Mouse (Mus musculus): Measurements from ENCODE around the gene Map3k4. TPM values are rescaled to one million over a fixed set of nuclear protein-coding genes. Genes with fewer than 3 reads are reported as not detected.

The Map3k4 gene
- total and polyA plus RNA-seq, 3 experiments = 12.7 to 22.6 (median 20.9) TPM

DNA sequence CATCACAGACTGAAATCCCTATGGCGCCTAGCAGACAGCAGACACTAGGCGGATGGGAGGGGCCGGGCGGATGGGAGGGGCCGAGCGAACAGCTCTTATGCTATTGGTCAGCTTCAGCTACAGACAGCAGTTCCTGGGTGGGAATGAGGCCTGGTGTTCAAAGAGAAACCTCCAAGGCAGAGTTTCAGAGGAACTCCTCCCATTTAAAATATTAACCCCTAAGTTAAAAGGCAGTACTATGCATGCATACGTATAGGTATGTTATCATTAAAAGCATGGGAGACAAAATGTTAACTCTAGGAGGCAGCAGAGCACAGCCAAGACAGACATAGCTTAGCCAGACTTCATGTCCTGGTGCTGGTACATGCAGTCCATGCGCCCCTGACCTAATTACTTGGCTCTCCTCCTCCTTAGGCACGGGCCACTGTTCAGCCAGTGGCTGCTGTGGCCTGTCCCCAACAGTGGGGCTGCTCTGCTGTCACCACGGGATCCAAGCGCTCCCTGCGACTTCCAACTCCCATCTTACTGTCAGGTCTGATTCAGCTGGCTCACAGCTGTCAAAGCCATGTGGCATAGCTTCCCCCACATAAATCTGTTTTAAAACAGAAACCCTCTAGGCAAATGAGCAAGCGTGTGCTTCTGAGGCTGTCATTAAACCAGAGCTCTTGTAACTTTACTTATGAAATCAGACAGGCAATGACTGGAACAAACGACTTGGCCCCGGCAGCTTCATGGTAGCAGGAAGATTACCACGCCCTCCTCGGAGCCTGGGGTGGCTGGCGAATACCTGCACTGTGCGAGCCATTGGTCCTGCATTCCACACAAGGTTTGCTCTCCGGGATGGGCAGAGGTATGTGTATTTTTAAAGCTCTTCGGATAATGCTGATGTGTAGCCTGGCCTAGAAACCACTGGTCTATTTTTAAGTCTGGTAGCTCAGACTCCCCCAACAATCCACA is 52.3 kb downstream of the Map3k4 start (continued):
- TF ChIP-seq POLR2A (IDR thresholded peaks at IDR 0.05; ENCODE audit: low read depth, low read length) (no peak), TBP (conservative IDR thresholded peaks at IDR 0.05; ENCODE audit: low read depth, low read length) (no peak), JUN (IDR thresholded peaks at IDR 0.05; ENCODE audit: insufficient read depth, low read depth, low read length) (no peak), NRF1 (IDR thresholded peaks at IDR 0.05; ENCODE audit: low read depth, low read length) (no peak), EP300 (IDR thresholded peaks at IDR 0.05; ENCODE audit: low read length) (no peak), NELFE (IDR thresholded peaks at IDR 0.05; ENCODE audit: low read depth, low read length) (no peak), ELF1 (IDR thresholded peaks at IDR 0.05; ENCODE audit: low read depth, low read length) (no peak), MAX (IDR thresholded peaks at IDR 0.05; ENCODE audit: low read length) (peak; percentile 90), ZKSCAN1 (IDR thresholded peaks at IDR 0.05; ENCODE audit: borderline replicate concordance, low read depth, low read length) (no peak), SMC3 (IDR thresholded peaks at IDR 0.05; ENCODE audit: low read depth, low read length) (peak; percentile 33), CHD2 (IDR thresholded peaks at IDR 0.05; ENCODE audit: low read length) (no peak), UBTF (IDR thresholded peaks at IDR 0.05; ENCODE audit: low read depth, low read length) (no peak)

DNA sequence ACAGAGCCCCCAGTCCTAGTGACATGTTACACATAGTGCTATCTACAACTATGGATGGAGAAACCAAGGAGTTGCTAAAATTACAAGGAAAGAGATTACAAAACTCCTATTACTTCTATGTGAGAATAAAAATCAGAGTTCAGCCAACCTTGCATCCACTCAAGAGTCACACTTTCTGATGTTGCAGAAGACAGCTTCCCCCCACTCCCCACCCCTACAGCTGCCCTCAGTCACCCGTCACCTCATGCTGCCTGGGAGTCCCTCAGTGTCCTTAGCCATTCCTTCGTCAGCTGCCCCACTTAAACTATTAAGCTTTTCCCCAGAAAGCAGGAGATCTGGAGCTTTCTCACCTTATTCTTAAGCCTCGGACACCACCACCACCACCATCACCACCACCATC is 54.3 kb downstream of the Map3k4 start:
- peaks cover 13 to 63% of the 10 kb centered on the region in 2 experiments for H3K36me3 ChIP-seq (replicated peaks in 1 of 2; ENCODE audit: control insufficient read depth in 1 of 2, insufficient read depth in 1 of 2, low read length in 1 of 2)
- no peaks in the 10 kb centered on the region for H3K27me3 ChIP-seq (replicated peaks)
- no peak for DNase-seq (ENCODE audit: extremely low read depth)
- H3K4me3 ChIP-seq (replicated peaks in 1 of 3; ENCODE audit: low read depth in 2 of 3, low read length in 2 of 3, poor library complexity in 1 of 3) = no peak overlapping the region
- in situ Hi-C loops (cut with MboI; ENCODE audit: low pct_ligation_motif_present, low pct_unique_long_range_greater_than_20kb, low sequenced_read_pairs) = no loop called here
- dilution Hi-C loops (cut with MboI; ENCODE audit: extremely low pct_ligation_motif_present, extremely low pct_unique_long_range_greater_than_20kb, low sequenced_read_pairs) = no loop called here
- peaks cover 20 to 55% of the 10 kb centered on the region in 2 experiments for H3K4me1 ChIP-seq (ENCODE audit: control insufficient read depth in 1 of 2, insufficient read depth in 2 of 2)
- no peak overlapping the region for H3K27ac ChIP-seq (ENCODE audit: insufficient read depth, low read depth)
- no peak overlapping the region for H3K4me2 ChIP-seq (ENCODE audit: insufficient read depth, low read depth, poor library complexity, severe bottlenecking)
- TF ChIP-seq USF2 (conservative IDR thresholded peaks at IDR 0.05; ENCODE audit: low read depth, low read length) = no peak
- no peak for TF ChIP-seq JUND (conservative IDR thresholded peaks at IDR 0.05; ENCODE audit: low read depth, low read length)
- no peak for TF ChIP-seq NRF1 (IDR thresholded peaks at IDR 0.05; ENCODE audit: low read depth, low read length)
- no peak for TF ChIP-seq GABPA (IDR thresholded peaks at IDR 0.05; ENCODE audit: insufficient replicate concordance, low read depth, low read length)
- no peak for TF ChIP-seq CHD1 (IDR thresholded peaks at IDR 0.05; ENCODE audit: low read depth, low read length)
- no peak for TF ChIP-seq ZC3H11A (IDR thresholded peaks at IDR 0.05; ENCODE audit: low read depth, low read length)
- TF ChIP-seq TBP (conservative IDR thresholded peaks at IDR 0.05; ENCODE audit: low read depth, low read length) = no peak
- no peak for TF ChIP-seq SIN3A (IDR thresholded peaks at IDR 0.05; ENCODE audit: low read length)
- no peak for TF ChIP-seq CHD2 (IDR thresholded peaks at IDR 0.05; ENCODE audit: low read length)
- TF ChIP-seq POLR2A (IDR thresholded peaks at IDR 0.05; ENCODE audit: low read depth, low read length) = no peak
- no peak for TF ChIP-seq RAD21 (IDR thresholded peaks at IDR 0.05; ENCODE audit: low read depth, low read length)
- no peak for TF ChIP-seq UBTF (IDR thresholded peaks at IDR 0.05; ENCODE audit: low read depth, low read length)
- no peak for TF ChIP-seq MYC (IDR thresholded peaks at IDR 0.05; ENCODE audit: low read depth, low read length)
- no peak for TF ChIP-seq EP300 (IDR thresholded peaks at IDR 0.05; ENCODE audit: low read length)
- no peak for TF ChIP-seq RCOR1 (conservative IDR thresholded peaks at IDR 0.05; ENCODE audit: low read depth, low read length)
- TF ChIP-seq MAX (IDR thresholded peaks at IDR 0.05; ENCODE audit: low read length) = no peak
- TF ChIP-seq MEF2A (IDR thresholded peaks at IDR 0.05; ENCODE audit: borderline replicate concordance, low read depth, low read length) = no peak
- H3K9me3 ChIP-seq (replicated peaks; ENCODE audit: low read length) = no peaks in the 10 kb centered on the region
- no peaks in the 10 kb centered on the region for H3K79me2 ChIP-seq (replicated peaks; ENCODE audit: control insufficient read depth, extremely low read depth, insufficient read depth, poor library complexity, severe bottlenecking)
- H3K9ac ChIP-seq (ENCODE audit: insufficient read depth, low read depth) = no peak overlapping the region
